Mouse (Mus musculus): ENCODE results near the gene Lmx1a. TPM values are rescaled to one million over a fixed set of nuclear protein-coding genes. Genes with fewer than 3 reads are reported as not detected.

The Lmx1a gene
- polyA plus RNA-seq (2014; fragmentation: Illumina TruSeq; extraction: RNeasy Lipid Tissue Mini Kit (QIAGEN cat#74804); ENCODE audit: insufficient read depth, low read depth, low replicate concordance) = not detected

GRCm38 (mm10) chr1:167689232-167689261 is at the start of gene Lmx1a:
Gene Lmx1a, plus strand, starts transcription at chr1:167689237.

Other genes starting within 250 kb of the Lmx1a start
- not detected for gene Lrrc52, start 222.5 kb upstream of the Lmx1a start, polyA plus RNA-seq (2014; fragmentation: Illumina TruSeq; extraction: RNeasy Lipid Tissue Mini Kit (QIAGEN cat#74804); ENCODE audit: insufficient read depth, low read depth, low replicate concordance)
- gene Rxrg, start 90.9 kb upstream of the Lmx1a start, polyA plus RNA-seq (2014; fragmentation: Illumina TruSeq; extraction: RNeasy Lipid Tissue Mini Kit (QIAGEN cat#74804); ENCODE audit: insufficient read depth, low read depth, low replicate concordance) = 2.1 TPM